ENCODE assay signal across 16 mouse cellular contexts in genomic region chr8:127066501-127066900, GRCm38 (mm10). TPM values are rescaled to one million over a fixed set of nuclear protein-coding genes. Genes with fewer than 3 reads are reported as not detected.
DNase-seq lines count a peak whose midpoint lies in the region; ATAC-seq and TF ChIP-seq lines count a peak whose summit lies in the region.
"Had no signal": no experiment of that assay in that cellular context is flagged by ENCODE, and none has a peak within 500 bp of the region (broad histone marks: within the 10 kb centered on the region; RNA-seq: fewer than 3 reads in every experiment).

No protein-coding gene starts in this region.

- no peak for TF ChIP-seq EP300 in stomach, postnatal 0 days (optimal IDR thresholded peaks at IDR 0.05)

- no peak overlapping the region for H3K9ac ChIP-seq in intestine, embryonic 15.5 days
- no peak overlapping the region for H3K9ac ChIP-seq in intestine, embryonic 16.5 days (ENCODE audit: low read depth, low read length)
- no peak overlapping the region for H3K9ac ChIP-seq in neural tube, embryonic 12.5 days
- no peak overlapping the region for H3K9ac ChIP-seq in stomach, postnatal 0 days (ENCODE audit: low read length)
- H3K9ac ChIP-seq: limb, embryonic 13.5 days had no signal

- H3K9me3 ChIP-seq in intestine, embryonic 15.5 days: no peaks in the 10 kb centered on the region
- H3K9me3 ChIP-seq in intestine, embryonic 16.5 days (ENCODE audit: control insufficient read depth, low read length): no peaks in the 10 kb centered on the region
- H3K9me3 ChIP-seq in neural tube, embryonic 12.5 days: no peaks in the 10 kb centered on the region
- no peaks in the 10 kb centered on the region for H3K9me3 ChIP-seq in stomach, postnatal 0 days (ENCODE audit: control insufficient read depth, low read length)
- H3K9me3 ChIP-seq: limb, embryonic 13.5 days had no signal

- ATAC-seq in intestine, embryonic 15.5 days: no peak
- no peak for ATAC-seq in intestine, embryonic 16.5 days
- ATAC-seq in neural tube, embryonic 12.5 days (ENCODE audit: low FRiP score, low read depth): no peak
- ATAC-seq in stomach, postnatal 0 days (ENCODE audit: low FRiP score, low TSS enrichment): no peak

- no peaks in the 10 kb centered on the region for H3K27me3 ChIP-seq in intestine, embryonic 15.5 days (replicated peaks)
- no peaks in the 10 kb centered on the region for H3K27me3 ChIP-seq in intestine, embryonic 16.5 days (replicated peaks; ENCODE audit: control insufficient read depth, insufficient read depth, low read length)
- no peaks in the 10 kb centered on the region for H3K27me3 ChIP-seq in neural tube, embryonic 12.5 days (replicated peaks)
- H3K27me3 ChIP-seq in stomach, postnatal 0 days (ENCODE audit: control insufficient read depth, insufficient read depth, low read length): no peaks in the 10 kb centered on the region
- H3K27me3 ChIP-seq: limb, embryonic 13.5 days had no signal

- no peaks in the 10 kb centered on the region for H3K36me3 ChIP-seq in intestine, embryonic 15.5 days
- no peaks in the 10 kb centered on the region for H3K36me3 ChIP-seq in intestine, embryonic 16.5 days (ENCODE audit: control insufficient read depth, insufficient read depth, low read length)
- H3K36me3 ChIP-seq in neural tube, embryonic 12.5 days: no peaks in the 10 kb centered on the region
- no peaks in the 10 kb centered on the region for H3K36me3 ChIP-seq in stomach, postnatal 0 days (ENCODE audit: control insufficient read depth, insufficient read depth, low read length)
- H3K36me3 ChIP-seq: limb, embryonic 13.5 days had no signal

- TF ChIP-seq CTCF in stomach, postnatal 0 days (IDR thresholded peaks at IDR 0.05; ENCODE audit: low read depth): no peak

- H3K4me2 ChIP-seq in intestine, embryonic 15.5 days (replicated peaks): 0 out of 2 replicates have a peak overlapping the region, but pooled peaks have one; percentile 15
- no peak overlapping the region for H3K4me2 ChIP-seq in intestine, embryonic 16.5 days (ENCODE audit: low read depth, low read length)
- H3K4me2 ChIP-seq in neural tube, embryonic 12.5 days (replicated peaks): peak overlapping the region; percentile 73; the same call in 1 of the 2 replicates
- peak overlapping the region; percentile 80 for H3K4me2 ChIP-seq in stomach, postnatal 0 days (replicated peaks; ENCODE audit: low read depth)

- peaks cover 31% of the 10 kb centered on the region for H3K4me1 ChIP-seq in intestine, embryonic 15.5 days (replicated peaks)
- peaks cover 34% of the 10 kb centered on the region for H3K4me1 ChIP-seq in intestine, embryonic 16.5 days (ENCODE audit: control insufficient read depth, insufficient read depth, low read length)
- H3K4me1 ChIP-seq in neural tube, embryonic 12.5 days: peaks cover 38% of the 10 kb centered on the region
- H3K4me1 ChIP-seq in stomach, postnatal 0 days (replicated peaks; ENCODE audit: control insufficient read depth, insufficient read depth): peaks cover 4% of the 10 kb centered on the region

- no peak overlapping the region for H3K27ac ChIP-seq in intestine, embryonic 15.5 days
- no peak overlapping the region for H3K27ac ChIP-seq in intestine, embryonic 16.5 days (ENCODE audit: low read length)
- no peak overlapping the region for H3K27ac ChIP-seq in neural tube, embryonic 12.5 days
- no peak overlapping the region for H3K27ac ChIP-seq in stomach, postnatal 0 days (replicated peaks)
- H3K27ac ChIP-seq: heart, adult 2 months; limb, embryonic 13.5 days had no signal

- no peak overlapping the region for H3K4me3 ChIP-seq in intestine, embryonic 15.5 days (replicated peaks)
- no peak overlapping the region for H3K4me3 ChIP-seq in intestine, embryonic 16.5 days (ENCODE audit: low read length)
- H3K4me3 ChIP-seq in neural tube, embryonic 12.5 days: no peak overlapping the region
- H3K4me3 ChIP-seq in stomach, postnatal 0 days (ENCODE audit: low read depth, low read length): peak overlapping the region; percentile 96; the same call in 1 of the 2 replicates
- H3K4me3 ChIP-seq: heart, adult 2 months had no signal

- peak; percentile 41 for DNase-seq in adrenal gland, adult 2 months
- no peak for DNase-seq in adrenal gland, postnatal 4 days (ENCODE audit: low spot score in 2 of 2)
- no peak for DNase-seq in neural tube, embryonic 10.5 days (ENCODE audit: extremely low spot score, low spot score)
- no peak for DNase-seq in stomach, postnatal 0 days (ENCODE audit: low spot score)
- no peak for DNase-seq in urinary bladder, postnatal 4 days (ENCODE audit: low spot score in 2 of 2)
- DNase-seq: adrenal gland, postnatal 25 days; heart, adult 2 months; kidney, adult 18-20 months; kidney, postnatal 25 days; retina, postnatal 1 day; right cerebral cortex, postnatal 4 days; thymus, postnatal 4 days had no signal

RNA-seq across cellular contexts. Expression of gene Pard3, which starts 2.8 kb away (rescaled TPM):
- 10 to 100 TPM; 31.4 to 45.4 TPM for total RNA-seq in adrenal gland, adult 2 months (2021)
- 39.0 and 56.9 TPM in 2 replicates for polyA plus RNA-seq in adrenal gland, adult 2 months (2012; rRNA removed)
- 10 to 100 TPM; 54.0 to 58.1 TPM for total RNA-seq in adrenal gland, postnatal 4 days (2021)
- polyA plus RNA-seq in intestine, embryonic 15.5 days (2015; fragmentation: Nextera tagmentation; extraction: Ambion mirVana): 24.5 and 25.9 TPM in 2 replicates
- 17.3 and 19.1 TPM in 2 replicates for polyA plus RNA-seq in intestine, embryonic 16.5 days (2015; fragmentation: Nextera tagmentation; extraction: Ambion mirVana)
- polyA plus RNA-seq in neural tube, embryonic 12.5 days (2016; fragmentation: Nextera tagmentation; extraction: Ambion mirVana): 35.7 and 41.1 TPM in 2 replicates
- 30.0 and 33.2 TPM in 2 replicates for polyA plus RNA-seq in stomach, postnatal 0 days (2015; fragmentation: Nextera tagmentation; extraction: Ambion mirVana)
